Mouse (Mus musculus): ENCODE measurements at regions not wholly inside any gene's neighbourhood (a gene's known extent, or its start where the extent isn't known, plus 50 kb on each side); places are given as distances from the start of the nearest gene placed in this dataset.

DNA sequence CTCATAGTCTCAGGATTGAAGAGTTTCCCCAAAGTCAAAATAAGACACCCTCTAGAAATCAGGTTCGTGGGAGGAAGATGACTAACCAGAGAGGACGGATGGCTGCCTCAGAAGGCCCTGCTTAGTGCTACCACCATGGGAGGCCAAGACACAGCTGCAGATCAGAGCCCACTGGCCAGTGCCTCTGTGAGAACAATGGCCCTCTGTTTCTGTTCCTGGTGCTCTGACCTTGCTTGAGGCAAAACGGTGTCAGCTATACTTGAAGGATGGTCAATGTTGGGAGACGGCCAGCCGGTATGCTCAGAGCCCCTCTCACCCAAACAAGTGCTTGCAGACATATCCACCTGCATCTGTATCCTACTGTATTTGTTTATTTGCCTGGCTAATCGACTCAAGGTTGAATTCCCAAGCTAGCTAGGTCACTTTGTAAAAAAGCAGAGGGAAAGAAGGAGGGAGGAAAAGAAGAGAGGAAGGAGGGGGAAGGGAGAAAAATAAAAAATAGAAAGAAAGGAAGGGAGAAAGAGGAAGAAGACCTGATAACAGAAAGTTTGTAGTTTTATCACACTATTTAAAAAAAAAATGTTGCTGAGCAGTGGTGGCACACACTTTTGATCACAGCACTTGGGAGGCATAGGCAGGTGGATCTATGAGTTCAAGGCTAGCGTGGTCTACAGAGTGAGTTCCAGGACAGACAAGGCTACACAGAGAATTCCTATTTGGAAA is 112.7 kb downstream of the Fam204a start:
- ATAC-seq, result no peak
- Histone ChIP-seq H3K9ac (no peak overlapping the region), H3K4me3 (replicated peaks) (no peak overlapping the region), H3K27ac (no peak overlapping the region), H3K4me2 (replicated peaks) (no peak overlapping the region), H3K9me3 (no peaks in the 10 kb centered on the region), H3K27me3 (replicated peaks) (no peaks in the 10 kb centered on the region), H3K4me1 (replicated peaks) (0 out of 2 replicates have a peak, but pooled peaks cover 1% of the 10 kb centered on the region), H3K36me3 (no peaks in the 10 kb centered on the region)
- WGBS, result 56% methylated on average over 7 of the region's 7 CpGs

DNA sequence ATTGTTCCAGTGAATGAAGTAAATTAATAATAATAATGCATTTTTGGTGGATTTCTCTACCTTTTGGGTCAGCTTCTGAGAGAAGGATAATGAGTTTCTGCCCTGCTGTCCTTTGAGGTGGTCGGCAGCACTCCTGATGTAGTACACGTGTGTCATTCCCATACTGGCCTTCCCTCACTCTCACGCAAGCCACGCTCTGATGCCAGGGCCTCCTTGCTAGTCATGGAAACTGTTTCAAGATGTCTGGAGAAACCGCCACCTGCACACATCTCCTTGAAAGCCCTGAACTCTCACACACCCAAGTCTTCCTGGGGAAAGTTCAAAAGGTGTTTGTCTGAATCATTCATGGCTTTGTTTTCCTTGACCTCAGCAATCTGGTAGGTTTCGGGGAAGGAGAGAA is 116.2 kb downstream of the Fam204a start:
- 81% methylated on average over 6 of the region's 6 CpGs for WGBS
- ATAC-seq, result no peak
- Histone ChIP-seq H3K4me3 (replicated peaks) (no peak overlapping the region), H3K9me3 (no peaks in the 10 kb centered on the region), H3K9ac (no peak overlapping the region), H3K4me1 (replicated peaks) (no peaks in the 10 kb centered on the region), H3K36me3 (no peaks in the 10 kb centered on the region), H3K27ac (no peak overlapping the region), H3K27me3 (replicated peaks) (no peaks in the 10 kb centered on the region), H3K4me2 (replicated peaks) (no peak overlapping the region)

DNA sequence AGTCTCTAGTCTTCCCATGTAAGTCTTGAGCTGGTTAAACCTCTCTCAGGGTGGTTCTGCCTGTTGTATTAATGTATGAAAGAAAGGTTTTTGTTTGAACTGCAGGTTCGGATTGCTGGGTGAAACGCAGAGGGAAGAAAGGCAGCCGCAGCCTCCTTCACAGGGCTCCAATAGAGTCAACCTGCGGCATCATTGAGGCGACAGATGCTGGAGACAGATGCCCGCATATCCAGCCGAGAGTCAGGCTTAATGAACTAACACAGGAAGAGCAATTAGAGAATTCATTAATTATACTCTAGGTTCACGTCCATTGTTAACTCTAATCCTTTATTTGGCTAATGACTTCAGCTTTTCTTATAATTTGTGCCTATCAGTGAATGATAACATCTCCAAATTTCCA is 117.0 kb downstream of the Fam204a start:
- no peaks in the 10 kb centered on the region for H3K4me1 ChIP-seq (replicated peaks)
- 76% methylated on average over 8 of the region's 8 CpGs for WGBS
- no peak for ATAC-seq
- H3K9ac ChIP-seq, result no peak overlapping the region
- no peak overlapping the region for H3K27ac ChIP-seq
- H3K9me3 ChIP-seq, result no peaks in the 10 kb centered on the region
- H3K36me3 ChIP-seq, result no peaks in the 10 kb centered on the region
- no peak overlapping the region for H3K4me3 ChIP-seq (replicated peaks)
- H3K27me3 ChIP-seq (replicated peaks), result no peaks in the 10 kb centered on the region
- no peak overlapping the region for H3K4me2 ChIP-seq (replicated peaks)

DNA sequence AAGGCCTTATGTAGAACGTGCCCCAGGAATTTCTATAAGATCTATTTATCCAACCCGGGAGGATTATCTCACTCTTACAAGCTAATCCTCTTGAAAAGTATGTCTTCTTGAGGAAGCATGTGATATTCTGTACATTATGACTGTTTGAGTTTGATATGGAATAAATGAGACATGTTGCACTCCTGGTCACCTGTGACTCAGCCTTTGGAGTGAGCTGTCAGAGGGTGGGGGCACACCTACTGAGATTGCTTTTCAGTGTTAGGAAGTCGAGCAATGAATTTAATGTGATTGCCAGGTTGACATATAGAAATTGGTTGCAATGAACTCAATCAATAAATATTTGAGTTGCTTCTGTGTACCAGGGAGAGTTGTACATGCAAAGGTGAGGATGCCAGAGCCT is 128.6 kb downstream of the Fam204a start:
- Histone ChIP-seq H3K27me3 (replicated peaks) (no peaks in the 10 kb centered on the region), H3K4me2 (replicated peaks) (no peak overlapping the region), H3K9me3 (no peaks in the 10 kb centered on the region), H3K36me3 (no peaks in the 10 kb centered on the region), H3K9ac (no peak overlapping the region), H3K4me3 (replicated peaks) (no peak overlapping the region), H3K4me1 (replicated peaks) (no peaks in the 10 kb centered on the region), H3K27ac (no peak overlapping the region)
- WGBS, result 73% methylated on average over 3 of the region's 3 CpGs
- no peak for ATAC-seq

DNA sequence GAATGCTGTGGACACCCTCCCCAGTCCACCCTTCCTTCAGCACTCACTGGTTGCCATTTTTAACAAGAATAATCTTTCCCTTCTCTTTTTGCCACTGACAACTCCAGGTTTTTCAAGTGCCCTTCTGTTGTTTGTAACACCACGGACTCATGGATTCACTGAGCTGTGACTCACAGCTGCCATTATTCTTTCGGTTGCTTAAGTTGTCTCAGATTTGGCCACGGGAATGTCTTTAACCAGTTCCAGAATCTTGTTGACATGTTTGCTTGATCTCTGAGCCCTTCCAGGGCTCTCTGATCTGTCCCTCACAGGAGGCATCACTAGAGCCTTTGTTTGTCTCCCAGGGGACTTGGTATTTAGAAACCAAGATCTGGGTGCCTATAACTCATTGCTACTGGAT is 131.5 kb upstream of the Rab11fip2 start:
- no peak for ATAC-seq
- Histone ChIP-seq H3K27ac (no peak overlapping the region), H3K27me3 (replicated peaks) (no peaks in the 10 kb centered on the region), H3K9me3 (no peaks in the 10 kb centered on the region), H3K4me1 (replicated peaks) (no peaks in the 10 kb centered on the region), H3K9ac (no peak overlapping the region), H3K4me3 (replicated peaks) (no peak overlapping the region), H3K36me3 (no peaks in the 10 kb centered on the region), H3K4me2 (replicated peaks) (no peak overlapping the region)
- 43% methylated on average over 3 of the region's 3 CpGs for WGBS

DNA sequence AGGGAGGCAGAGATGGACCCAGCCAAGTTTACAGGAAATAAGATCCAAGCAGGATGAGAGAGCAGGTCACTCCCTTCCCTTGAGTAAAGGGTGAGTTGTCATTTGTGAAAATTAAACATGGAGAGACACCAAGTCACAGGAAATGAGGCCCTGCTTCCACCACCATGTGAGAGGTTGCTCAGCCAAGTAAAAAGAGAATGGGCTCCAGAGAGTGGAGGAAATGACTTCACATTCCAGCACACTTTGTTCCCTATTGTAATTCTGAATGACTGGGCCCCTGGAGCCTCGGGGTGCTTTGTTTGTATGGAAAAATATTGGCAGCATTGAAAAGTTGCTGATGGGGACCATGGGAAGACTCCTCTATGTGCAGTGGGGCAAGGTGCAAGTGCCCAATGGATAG is 129.9 kb upstream of the Rab11fip2 start:
- Histone ChIP-seq H3K4me2 (replicated peaks) (no peak overlapping the region), H3K9ac (no peak overlapping the region), H3K27me3 (replicated peaks) (no peaks in the 10 kb centered on the region), H3K27ac (no peak overlapping the region), H3K36me3 (no peaks in the 10 kb centered on the region), H3K4me1 (replicated peaks) (no peaks in the 10 kb centered on the region), H3K4me3 (replicated peaks) (no peak overlapping the region), H3K9me3 (no peaks in the 10 kb centered on the region)
- WGBS, result 66% methylated on average over 1 of the region's 1 CpGs
- no peak for ATAC-seq

DNA sequence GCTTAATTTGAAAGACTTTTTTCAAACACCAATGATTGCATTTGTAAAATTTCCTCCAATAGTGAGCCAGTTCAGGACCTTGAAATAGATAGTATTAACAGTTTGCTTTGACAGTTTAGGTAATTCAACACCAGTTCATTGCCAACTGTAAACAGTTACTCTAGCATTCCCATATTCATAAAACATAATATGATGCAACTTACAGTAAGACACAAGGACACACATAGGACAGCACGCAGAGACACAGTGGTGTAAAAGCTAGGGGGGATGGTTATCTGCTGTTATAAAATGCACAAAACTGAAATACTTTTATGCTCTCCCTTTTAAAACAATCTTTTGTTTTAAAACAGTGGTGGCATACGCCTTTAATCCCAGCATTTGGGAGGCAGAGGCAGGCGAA is 122.7 kb upstream of the Rab11fip2 start:
- 86% methylated on average over 3 of the region's 3 CpGs for WGBS
- Histone ChIP-seq H3K36me3 (no peaks in the 10 kb centered on the region), H3K27ac (no peak overlapping the region), H3K27me3 (replicated peaks) (no peaks in the 10 kb centered on the region), H3K9me3 (no peaks in the 10 kb centered on the region), H3K4me1 (replicated peaks) (no peaks in the 10 kb centered on the region), H3K9ac (no peak overlapping the region), H3K4me3 (replicated peaks) (no peak overlapping the region), H3K4me2 (replicated peaks) (no peak overlapping the region)
- no peak for ATAC-seq

DNA sequence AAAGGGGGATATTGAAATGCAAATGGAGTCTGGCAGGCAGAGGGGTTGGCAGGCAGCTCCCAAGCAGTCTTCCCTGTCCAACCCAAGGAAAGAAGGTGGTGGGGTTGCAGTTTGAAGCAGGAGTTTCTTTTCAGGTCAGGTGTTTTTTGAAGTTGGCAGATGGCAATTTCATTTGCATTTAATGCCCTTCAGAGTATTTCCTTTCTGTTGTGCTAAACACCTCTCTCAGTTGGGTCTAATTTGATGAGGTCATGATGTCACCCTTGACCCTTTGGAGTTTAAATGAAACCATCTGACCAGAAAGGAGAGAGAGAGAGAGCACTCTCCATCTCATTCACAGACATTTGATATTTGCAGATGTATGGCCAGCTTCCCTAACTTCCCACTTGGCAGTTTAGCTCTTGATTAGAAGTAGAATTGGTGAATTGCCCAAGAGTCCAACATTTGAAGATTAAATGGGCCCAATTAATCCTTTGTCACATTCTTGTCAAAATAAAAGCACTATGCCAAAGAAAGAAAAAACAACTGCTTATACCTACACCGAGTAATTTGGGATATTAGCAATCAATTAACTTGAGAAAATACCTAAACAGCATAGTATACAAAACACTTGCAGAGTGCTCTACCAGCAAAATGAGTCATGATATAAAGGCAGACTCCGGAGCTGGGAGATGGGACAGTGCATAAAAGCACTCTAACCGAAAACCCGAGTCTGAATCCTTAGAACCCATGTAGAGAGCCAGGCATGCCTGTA is 111.8 kb upstream of the Rab11fip2 start:
- H3K9ac ChIP-seq, result no peak overlapping the region
- H3K27ac ChIP-seq, result no peak overlapping the region
- H3K4me3 ChIP-seq (replicated peaks), result no peak overlapping the region
- H3K4me2 ChIP-seq (replicated peaks), result no peak overlapping the region
- ATAC-seq, result no peak
- H3K36me3 ChIP-seq, result no peaks in the 10 kb centered on the region
- 81% methylated on average over 4 of the region's 4 CpGs for WGBS
- no peaks in the 10 kb centered on the region for H3K4me1 ChIP-seq (replicated peaks)
- no peaks in the 10 kb centered on the region for H3K27me3 ChIP-seq (replicated peaks)
- H3K9me3 ChIP-seq, result no peaks in the 10 kb centered on the region

DNA sequence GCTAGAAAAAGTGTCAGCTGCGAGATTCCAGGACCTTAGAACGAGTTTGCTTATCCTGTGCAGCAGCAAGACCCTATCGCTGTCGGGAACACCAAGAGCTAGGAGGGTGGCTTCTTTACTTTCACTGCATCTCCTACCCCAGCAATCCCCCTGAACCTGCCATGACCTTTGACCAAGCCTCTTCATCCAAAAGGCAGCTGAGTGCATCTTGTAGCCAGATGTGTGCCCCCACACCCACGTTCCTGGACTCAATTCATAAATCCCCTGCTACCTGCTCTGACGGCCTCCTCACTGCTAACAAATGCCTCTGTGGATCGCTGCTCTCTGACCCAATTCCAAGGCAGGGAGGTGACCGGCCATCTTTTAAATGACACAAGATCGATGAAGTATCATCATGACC is 107.7 kb upstream of the Rab11fip2 start:
- no peak overlapping the region for H3K27ac ChIP-seq
- no peak overlapping the region for H3K4me3 ChIP-seq (replicated peaks)
- no peaks in the 10 kb centered on the region for H3K36me3 ChIP-seq
- H3K4me2 ChIP-seq (replicated peaks), result no peak overlapping the region
- no peaks in the 10 kb centered on the region for H3K9me3 ChIP-seq
- H3K9ac ChIP-seq, result no peak overlapping the region
- ATAC-seq, result no peak
- H3K27me3 ChIP-seq (replicated peaks), result no peaks in the 10 kb centered on the region
- no peaks in the 10 kb centered on the region for H3K4me1 ChIP-seq (replicated peaks)
- WGBS, result 59% methylated on average over 9 of the region's 9 CpGs

DNA sequence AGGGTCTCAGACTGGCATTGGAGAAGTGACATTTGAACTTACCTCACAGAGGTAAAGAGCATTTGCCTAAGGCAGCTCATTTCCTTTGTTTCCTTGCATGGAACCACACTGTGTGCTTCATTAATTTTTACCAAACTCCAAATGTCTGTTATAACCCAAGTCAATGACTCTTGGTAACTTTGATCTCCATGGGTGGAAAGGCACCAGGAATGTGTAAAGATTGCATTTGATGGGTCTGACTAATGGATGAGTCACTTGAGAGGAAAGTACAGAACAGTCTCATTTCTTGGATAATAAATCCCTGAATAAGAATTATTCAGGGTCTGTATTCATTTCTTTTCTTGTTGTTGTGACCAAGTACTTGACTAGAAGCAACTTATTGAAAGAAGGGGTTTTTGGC is 97.3 kb upstream of the Rab11fip2 start:
- Histone ChIP-seq H3K27ac (no peak overlapping the region), H3K4me3 (replicated peaks) (no peak overlapping the region), H3K9ac (no peak overlapping the region), H3K4me1 (replicated peaks) (no peaks in the 10 kb centered on the region), H3K9me3 (no peaks in the 10 kb centered on the region), H3K27me3 (replicated peaks) (no peaks in the 10 kb centered on the region), H3K36me3 (no peaks in the 10 kb centered on the region), H3K4me2 (replicated peaks) (no peak overlapping the region)
- no peak for ATAC-seq

DNA sequence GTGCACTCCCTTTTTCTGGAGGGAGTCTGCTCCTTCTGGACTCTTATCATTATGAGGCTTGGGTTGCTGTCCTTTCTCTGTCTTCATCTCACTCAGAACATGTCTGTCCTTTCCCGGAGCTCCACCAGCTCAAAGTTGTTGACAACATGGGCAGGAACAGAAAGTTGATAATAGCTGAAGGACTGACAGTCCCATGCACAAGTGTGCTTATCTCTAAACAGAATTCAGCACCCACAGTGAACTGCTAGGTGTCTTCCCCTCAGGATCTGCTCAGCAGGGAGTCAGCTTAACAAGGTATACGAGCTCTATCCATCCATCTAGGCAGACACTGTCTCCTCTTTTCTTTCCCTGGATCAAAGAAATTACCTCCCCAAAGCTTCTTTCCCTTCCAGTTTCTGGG is 89.2 kb upstream of the Rab11fip2 start:
- Histone ChIP-seq H3K27me3 (replicated peaks) (no peaks in the 10 kb centered on the region), H3K4me1 (replicated peaks) (no peaks in the 10 kb centered on the region), H3K9ac (no peak overlapping the region), H3K9me3 (no peaks in the 10 kb centered on the region), H3K4me3 (replicated peaks) (no peak overlapping the region), H3K36me3 (no peaks in the 10 kb centered on the region), H3K27ac (no peak overlapping the region), H3K4me2 (replicated peaks) (no peak overlapping the region)
- no peak for ATAC-seq
- 85% methylated on average over 2 of the region's 2 CpGs for WGBS

DNA sequence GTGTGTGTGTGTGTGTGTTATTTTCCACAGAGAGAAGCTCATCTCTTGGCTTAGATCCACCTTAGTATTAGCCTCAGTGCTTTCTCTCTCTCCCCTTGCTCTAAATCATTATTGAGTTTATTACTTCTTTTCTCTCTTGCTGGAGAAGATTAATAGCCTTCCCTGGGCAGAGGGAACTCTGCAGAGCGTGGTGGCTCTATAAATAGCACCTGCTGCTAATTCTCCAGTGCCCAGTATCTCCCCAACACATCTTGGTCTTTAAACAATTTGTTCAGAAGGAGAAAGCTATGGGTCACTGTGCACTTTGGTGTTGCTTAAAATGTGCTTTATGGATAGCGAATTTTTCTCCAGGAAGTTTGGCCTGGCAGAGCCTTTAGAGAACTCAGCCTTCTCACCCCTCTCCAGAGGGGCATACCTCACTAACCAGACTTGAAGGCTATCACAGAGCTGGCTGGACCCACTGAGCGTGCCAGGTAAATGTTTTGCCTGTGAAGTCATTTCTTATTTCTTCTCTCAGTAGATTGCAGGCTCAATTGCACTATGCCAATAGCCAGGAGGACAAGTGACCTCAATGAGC is 86.8 kb upstream of the Rab11fip2 start:
- 36% methylated on average over 3 of the region's 3 CpGs for WGBS
- no peak for ATAC-seq
- Histone ChIP-seq H3K36me3 (no peaks in the 10 kb centered on the region), H3K4me2 (replicated peaks) (no peak overlapping the region), H3K9ac (no peak overlapping the region), H3K9me3 (no peaks in the 10 kb centered on the region), H3K27me3 (replicated peaks) (no peaks in the 10 kb centered on the region), H3K27ac (no peak overlapping the region), H3K4me1 (replicated peaks) (no peaks in the 10 kb centered on the region), H3K4me3 (replicated peaks) (no peak overlapping the region)

DNA sequence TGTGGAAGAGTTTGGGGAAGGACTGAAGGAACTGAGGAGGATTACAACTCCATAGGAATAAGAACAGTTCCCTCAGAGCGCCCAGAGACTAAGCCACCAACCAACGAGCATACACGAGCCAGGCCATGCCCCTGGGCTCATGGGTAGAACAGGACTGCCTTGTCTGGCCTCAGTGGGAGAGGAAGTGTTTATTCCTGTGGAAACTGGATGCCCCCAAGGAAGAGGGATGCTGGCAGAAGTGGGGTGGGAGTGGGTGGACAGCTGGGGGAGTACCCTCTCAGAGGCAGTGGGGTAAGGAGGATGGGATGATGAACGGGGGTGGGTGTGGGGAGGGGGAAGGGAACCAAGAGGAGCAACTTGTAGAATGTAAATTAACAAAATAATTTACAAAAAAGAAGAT is 86.3 kb upstream of the Rab11fip2 start:
- Histone ChIP-seq H3K9me3 (no peaks in the 10 kb centered on the region), H3K4me1 (replicated peaks) (no peaks in the 10 kb centered on the region), H3K36me3 (no peaks in the 10 kb centered on the region), H3K27me3 (replicated peaks) (no peaks in the 10 kb centered on the region), H3K27ac (no peak overlapping the region), H3K4me2 (replicated peaks) (no peak overlapping the region), H3K4me3 (replicated peaks) (no peak overlapping the region), H3K9ac (no peak overlapping the region)
- WGBS, result 60% methylated on average over 4 of the region's 4 CpGs
- ATAC-seq, result no peak

Data from intestine, embryonic 15.5 days (tissue).